Mouse (Mus musculus): Measurements from ENCODE around the gene Igf1. TPM values are rescaled to one million over a fixed set of nuclear protein-coding genes. Genes with fewer than 3 reads are reported as not detected.

Gene Igf1
- polyA plus RNA-seq, 1 experiment from 2014 or later = 10.4 TPM

- Histone ChIP-seq H3K9me3 (ENCODE audit: control insufficient read depth, low read length) (no peaks in the 10 kb centered on the region), H3K36me3 (ENCODE audit: control insufficient read depth, insufficient read depth, low read length) (no peaks in the 10 kb centered on the region), H3K27ac (replicated peaks; ENCODE audit: low read depth, low read length) (no peak overlapping the region), H3K4me3 (replicated peaks; ENCODE audit: low read depth, low read length) (no peak overlapping the region), H3K9ac (replicated peaks; ENCODE audit: low read length) (no peak overlapping the region), H3K27me3 (ENCODE audit: control insufficient read depth, insufficient read depth, low read length) (no peaks in the 10 kb centered on the region), H3K4me2 (ENCODE audit: low read length) (no peak overlapping the region), H3K4me1 (ENCODE audit: control insufficient read depth, insufficient read depth, low read length) (no peaks in the 10 kb centered on the region; the same call in 1 of the 2 replicates)
- ATAC-seq (ENCODE audit: low FRiP score, low TSS enrichment) = no peak
- 95% methylated on average over 8 of the region's 8 CpGs for WGBS
- no peak for DNase-seq
Observed at GRCm38 (mm10) chr10:87866448-87866847, 8.4 kb downstream of the Igf1 start.

DNA sequence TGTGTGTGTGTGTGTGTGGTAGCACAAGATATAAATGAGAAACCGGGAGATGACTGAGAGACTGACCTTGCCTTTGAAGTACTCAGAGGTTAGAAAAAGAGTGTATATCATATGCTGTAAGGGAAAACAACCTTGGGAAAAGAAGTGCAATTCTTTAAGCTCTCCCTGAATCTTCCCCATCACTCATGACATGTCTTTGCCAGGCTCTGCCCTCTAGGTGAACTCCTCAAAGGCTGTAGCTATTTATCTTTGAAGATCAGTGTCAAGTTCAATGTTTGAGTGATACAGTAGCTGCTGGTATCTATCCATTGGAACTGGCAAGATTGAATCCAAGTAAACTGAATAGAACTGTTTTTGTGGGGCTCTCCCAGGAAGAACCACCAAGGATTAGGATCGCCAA, 9.2 kb downstream of the Igf1 start:
- no peak overlapping the region for H3K27ac ChIP-seq (replicated peaks; ENCODE audit: low read depth, low read length)
- DNase-seq (no peak), ATAC-seq (ENCODE audit: low FRiP score, low TSS enrichment) (no peak)
- H3K36me3 ChIP-seq (ENCODE audit: control insufficient read depth, insufficient read depth, low read length) = no peaks in the 10 kb centered on the region
- H3K9me3 ChIP-seq (ENCODE audit: control insufficient read depth, low read length) = no peaks in the 10 kb centered on the region
- 92% methylated on average over 2 of the region's 2 CpGs for WGBS
- H3K9ac ChIP-seq (replicated peaks; ENCODE audit: low read length) = no peak overlapping the region
- H3K27me3 ChIP-seq (ENCODE audit: control insufficient read depth, insufficient read depth, low read length) = no peaks in the 10 kb centered on the region
- no peaks in the 10 kb centered on the region for H3K4me1 ChIP-seq (ENCODE audit: control insufficient read depth, insufficient read depth, low read length)
- no peak overlapping the region for H3K4me2 ChIP-seq (ENCODE audit: low read length)
- no peak overlapping the region for H3K4me3 ChIP-seq (replicated peaks; ENCODE audit: low read depth, low read length)

DNA sequence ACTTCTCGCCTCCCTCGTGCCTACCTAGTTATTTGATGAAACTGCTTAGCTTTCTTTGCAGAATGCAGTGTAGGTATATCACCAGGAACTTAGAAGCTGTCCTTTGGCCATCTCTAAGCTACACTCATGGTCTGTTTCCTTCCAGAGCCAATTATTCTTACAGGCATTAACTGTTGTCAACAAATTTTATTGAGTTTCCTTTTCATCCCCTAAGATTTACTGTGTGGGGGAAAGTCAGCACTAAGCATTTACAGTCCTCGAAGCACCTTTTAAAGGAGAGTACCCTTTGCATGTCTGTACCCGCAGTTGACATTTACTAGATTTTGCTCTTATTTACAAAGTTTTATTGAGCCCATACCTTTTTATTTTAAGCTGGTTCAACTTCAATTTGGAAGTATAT, 9.6 kb downstream of the Igf1 start:
- no peak for ATAC-seq (ENCODE audit: low FRiP score, low TSS enrichment)

GRCm38 (mm10) chr10:87868349-87869053, 10.4 kb downstream of the Igf1 start:
- Histone ChIP-seq H3K9me3 (ENCODE audit: control insufficient read depth, low read length) (no peaks in the 10 kb centered on the region), H3K9ac (replicated peaks; ENCODE audit: low read length) (no peak overlapping the region), H3K4me2 (ENCODE audit: low read length) (no peak overlapping the region), H3K4me3 (replicated peaks; ENCODE audit: low read depth, low read length) (no peak overlapping the region), H3K4me1 (ENCODE audit: control insufficient read depth, insufficient read depth, low read length) (no peaks in the 10 kb centered on the region), H3K36me3 (ENCODE audit: control insufficient read depth, insufficient read depth, low read length) (no peaks in the 10 kb centered on the region), H3K27me3 (ENCODE audit: control insufficient read depth, insufficient read depth, low read length) (no peaks in the 10 kb centered on the region), H3K27ac (replicated peaks; ENCODE audit: low read depth, low read length) (no peak overlapping the region)
- ATAC-seq (ENCODE audit: low FRiP score, low TSS enrichment) (no peak), DNase-seq (no peak)
- whole genome bisulfite sequencing = 72% methylated on average over 9 of the region's 9 CpGs

More for the DNA sequence above, 9.6 kb downstream of the Igf1 start:
- Histone ChIP-seq H3K36me3 (ENCODE audit: control insufficient read depth, insufficient read depth, low read length) (no peaks in the 10 kb centered on the region), H3K4me3 (replicated peaks; ENCODE audit: low read depth, low read length) (no peak overlapping the region), H3K27me3 (ENCODE audit: control insufficient read depth, insufficient read depth, low read length) (no peaks in the 10 kb centered on the region), H3K4me1 (ENCODE audit: control insufficient read depth, insufficient read depth, low read length) (no peaks in the 10 kb centered on the region), H3K4me2 (ENCODE audit: low read length) (no peak overlapping the region), H3K9ac (replicated peaks; ENCODE audit: low read length) (no peak overlapping the region), H3K27ac (replicated peaks; ENCODE audit: low read depth, low read length) (no peak overlapping the region), H3K9me3 (ENCODE audit: control insufficient read depth, low read length) (no peaks in the 10 kb centered on the region)
- DNase-seq = no peak
- 91% methylated on average over 4 of the region's 4 CpGs for WGBS

- H3K9me3 ChIP-seq (ENCODE audit: control insufficient read depth, low read length) = no peaks in the 10 kb centered on the region
- H3K36me3 ChIP-seq (ENCODE audit: control insufficient read depth, insufficient read depth, low read length) = no peaks in the 10 kb centered on the region
- H3K4me1 ChIP-seq (ENCODE audit: control insufficient read depth, insufficient read depth, low read length) = no peaks in the 10 kb centered on the region
- H3K9ac ChIP-seq (replicated peaks; ENCODE audit: low read length) = no peak overlapping the region
- no peaks in the 10 kb centered on the region for H3K27me3 ChIP-seq (ENCODE audit: control insufficient read depth, insufficient read depth, low read length)
- no peak overlapping the region for H3K4me3 ChIP-seq (replicated peaks; ENCODE audit: low read depth, low read length)
- ATAC-seq (ENCODE audit: low FRiP score, low TSS enrichment) (no peak), DNase-seq (no peak)
- WGBS = 87% methylated on average over 2 of the region's 2 CpGs
- no peak overlapping the region for H3K27ac ChIP-seq (replicated peaks; ENCODE audit: low read depth, low read length)
- no peak overlapping the region for H3K4me2 ChIP-seq (ENCODE audit: low read length)
Observed at GRCm38 (mm10) chr10:87869151-87869550, 11.1 kb downstream of the Igf1 start.

GRCm38 (mm10) chr10:87869691-87870090, 11.6 kb downstream of the Igf1 start:
- Histone ChIP-seq H3K9me3 (ENCODE audit: control insufficient read depth, low read length) (no peaks in the 10 kb centered on the region), H3K4me2 (ENCODE audit: low read length) (no peak overlapping the region), H3K27ac (replicated peaks; ENCODE audit: low read depth, low read length) (no peak overlapping the region), H3K9ac (replicated peaks; ENCODE audit: low read length) (no peak overlapping the region), H3K4me3 (replicated peaks; ENCODE audit: low read depth, low read length) (no peak overlapping the region), H3K27me3 (ENCODE audit: control insufficient read depth, insufficient read depth, low read length) (no peaks in the 10 kb centered on the region), H3K4me1 (ENCODE audit: control insufficient read depth, insufficient read depth, low read length) (no peaks in the 10 kb centered on the region), H3K36me3 (ENCODE audit: control insufficient read depth, insufficient read depth, low read length) (no peaks in the 10 kb centered on the region)
- 82% methylated on average over 1 of the region's 1 CpGs for WGBS
- ATAC-seq (ENCODE audit: low FRiP score, low TSS enrichment) (no peak), DNase-seq (no peak)

DNA sequence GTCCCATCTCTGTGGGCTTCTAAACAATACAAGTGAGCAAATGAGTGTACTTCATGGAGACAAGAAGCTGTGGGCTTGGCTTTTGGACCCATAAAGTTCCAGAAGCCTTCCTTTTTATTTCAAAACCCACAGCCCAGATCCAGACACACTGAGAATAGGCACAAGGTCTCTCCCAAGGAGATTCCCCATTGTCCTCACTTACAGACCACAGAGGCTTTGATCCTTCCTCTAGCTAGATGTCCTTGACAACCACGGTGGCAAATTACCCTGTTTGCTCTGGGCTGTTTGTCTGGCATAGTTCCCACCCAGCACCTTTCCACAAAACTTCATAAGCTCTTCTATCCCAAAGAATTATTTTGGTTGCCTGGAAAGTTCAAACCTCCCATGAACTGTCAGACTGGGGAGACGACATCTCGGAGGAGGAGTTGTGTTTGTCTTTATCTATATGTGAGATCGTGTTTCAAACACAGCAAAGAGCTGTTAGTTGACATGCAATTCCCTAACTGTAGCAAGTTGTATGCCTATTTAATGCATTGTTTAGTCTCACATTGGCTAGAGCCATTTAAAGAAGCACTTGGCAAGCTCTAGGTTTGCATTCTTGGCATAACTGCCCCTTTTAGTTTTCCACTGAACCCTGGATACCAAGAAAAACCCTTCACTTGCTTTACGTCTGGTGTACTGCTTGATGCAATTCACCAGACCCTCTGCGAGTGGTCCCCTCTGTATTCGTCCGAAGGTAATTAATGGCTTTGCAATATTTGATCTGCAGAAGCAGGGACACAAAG, 14.0 kb downstream of the Igf1 start:
- DNase-seq = peak; percentile 13
- no peaks in the 10 kb centered on the region for H3K36me3 ChIP-seq (ENCODE audit: control insufficient read depth, insufficient read depth, low read length)
- H3K27ac ChIP-seq (replicated peaks; ENCODE audit: low read depth, low read length) = no peak overlapping the region
- WGBS = 59% methylated on average over 8 of the region's 8 CpGs
- H3K4me3 ChIP-seq (replicated peaks; ENCODE audit: low read depth, low read length) = no peak overlapping the region
- H3K4me2 ChIP-seq (ENCODE audit: low read length) = no peak overlapping the region
- no peak for ATAC-seq (ENCODE audit: low FRiP score, low TSS enrichment)
- H3K9me3 ChIP-seq (ENCODE audit: control insufficient read depth, low read length) = no peaks in the 10 kb centered on the region
- H3K9ac ChIP-seq (replicated peaks; ENCODE audit: low read length) = no peak overlapping the region
- no peaks in the 10 kb centered on the region for H3K27me3 ChIP-seq (ENCODE audit: control insufficient read depth, insufficient read depth, low read length)
- H3K4me1 ChIP-seq (ENCODE audit: control insufficient read depth, insufficient read depth, low read length) = no peaks in the 10 kb centered on the region

DNA sequence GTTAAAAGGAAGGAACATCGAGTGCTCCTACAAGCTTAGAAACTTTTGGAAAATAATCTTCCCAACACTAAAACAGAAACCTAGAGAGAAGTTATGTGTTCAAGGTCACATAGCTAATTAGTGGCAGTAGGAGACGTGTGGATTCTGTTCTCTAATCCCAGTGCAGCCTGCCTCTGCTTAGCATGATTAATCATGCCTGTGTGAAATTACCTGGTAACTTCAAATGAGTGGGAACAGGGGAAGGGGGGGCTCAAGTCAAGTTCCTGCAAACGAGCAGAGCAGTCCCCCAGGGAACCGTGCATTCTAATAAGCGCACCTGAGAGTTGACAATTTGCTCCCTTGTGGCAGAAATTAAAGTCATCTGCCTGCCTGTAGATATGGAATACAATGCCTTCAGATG, 14.8 kb downstream of the Igf1 start:
- 65% methylated on average over 5 of the region's 5 CpGs for WGBS
- no peaks in the 10 kb centered on the region for H3K4me1 ChIP-seq (ENCODE audit: control insufficient read depth, insufficient read depth, low read length)
- no peaks in the 10 kb centered on the region for H3K36me3 ChIP-seq (ENCODE audit: control insufficient read depth, insufficient read depth, low read length)
- ATAC-seq (ENCODE audit: low FRiP score, low TSS enrichment) (no peak), DNase-seq (peak; percentile 36)
- no peaks in the 10 kb centered on the region for H3K9me3 ChIP-seq (ENCODE audit: control insufficient read depth, low read length)
- no peak overlapping the region for H3K4me2 ChIP-seq (ENCODE audit: low read length)
- no peak overlapping the region for H3K27ac ChIP-seq (replicated peaks; ENCODE audit: low read depth, low read length)
- H3K9ac ChIP-seq (replicated peaks; ENCODE audit: low read length) = no peak overlapping the region
- H3K4me3 ChIP-seq (replicated peaks; ENCODE audit: low read depth, low read length) = no peak overlapping the region
- H3K27me3 ChIP-seq (ENCODE audit: control insufficient read depth, insufficient read depth, low read length) = no peaks in the 10 kb centered on the region

DNA sequence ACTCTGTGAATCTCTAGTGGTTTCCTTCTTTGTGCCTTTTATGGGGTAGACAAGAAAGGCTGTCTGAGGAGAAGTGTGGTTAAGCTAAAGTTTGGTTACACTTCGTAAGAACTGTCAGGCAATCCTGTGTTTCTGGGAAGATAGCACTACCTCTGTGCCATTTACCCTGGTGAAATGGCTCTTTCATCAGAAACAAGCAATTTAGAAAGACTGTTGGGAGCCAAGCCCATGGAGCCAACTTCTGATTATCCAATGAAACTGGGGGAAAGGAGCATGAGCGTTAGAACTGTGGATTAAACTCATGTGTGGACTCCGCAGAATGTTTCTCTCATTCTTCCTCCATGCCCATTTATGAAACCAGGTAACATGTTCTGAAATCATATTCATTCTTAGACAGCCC, 15.5 kb downstream of the Igf1 start:
- 94% methylated on average over 3 of the region's 3 CpGs for WGBS
- Histone ChIP-seq H3K27ac (replicated peaks; ENCODE audit: low read depth, low read length) (no peak overlapping the region), H3K36me3 (ENCODE audit: control insufficient read depth, insufficient read depth, low read length) (no peaks in the 10 kb centered on the region), H3K4me2 (ENCODE audit: low read length) (no peak overlapping the region), H3K4me3 (replicated peaks; ENCODE audit: low read depth, low read length) (no peak overlapping the region), H3K27me3 (ENCODE audit: control insufficient read depth, insufficient read depth, low read length) (no peaks in the 10 kb centered on the region), H3K9ac (replicated peaks; ENCODE audit: low read length) (no peak overlapping the region), H3K4me1 (ENCODE audit: control insufficient read depth, insufficient read depth, low read length) (no peaks in the 10 kb centered on the region), H3K9me3 (ENCODE audit: control insufficient read depth, low read length) (no peaks in the 10 kb centered on the region)
- ATAC-seq (ENCODE audit: low FRiP score, low TSS enrichment) (no peak), DNase-seq (no peak)
